Mouse (Mus musculus): ENCODE results near the gene Dpp9. TPM values are rescaled to one million over a fixed set of nuclear protein-coding genes. Genes with fewer than 3 reads are reported as not detected.
A peak's percentile ranks its signal among the peaks of the same experiment; 100 is the strongest.

Dpp9 gene
- polyA plus RNA-seq, 1 experiment from 2014 or later: 22.4 TPM

DNA sequence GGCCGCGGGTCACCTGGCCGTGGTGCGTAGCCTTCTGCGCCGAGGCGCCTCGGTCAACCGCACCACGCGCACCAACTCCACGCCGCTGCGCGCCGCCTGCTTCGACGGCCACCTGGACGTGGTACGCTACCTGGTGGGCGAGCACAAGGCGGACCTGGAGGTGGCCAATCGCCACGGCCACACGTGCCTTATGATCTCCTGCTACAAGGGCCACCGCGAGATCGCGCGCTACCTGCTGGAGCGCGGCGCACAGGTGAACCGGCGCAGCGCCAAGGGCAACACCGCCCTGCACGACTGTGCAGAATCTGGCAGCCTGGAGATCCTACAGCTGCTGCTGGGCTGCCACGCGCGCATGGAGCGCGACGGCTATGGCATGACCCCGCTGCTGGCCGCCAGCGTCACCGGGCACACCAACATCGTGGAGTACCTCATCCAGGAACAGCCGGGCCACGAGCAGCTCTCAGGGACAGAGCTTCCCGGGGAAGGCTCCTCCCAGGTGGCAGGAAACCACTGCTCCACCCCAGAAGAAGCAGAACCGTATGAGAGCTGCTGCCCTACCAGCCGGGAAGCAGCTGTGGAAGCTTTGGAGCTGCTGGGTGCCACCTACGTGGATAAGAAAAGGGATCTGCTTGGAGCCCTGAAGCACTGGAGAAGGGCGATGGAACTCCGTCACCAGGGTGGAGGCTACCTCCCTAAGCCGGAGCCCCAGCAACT lies 38.6 kb upstream of the Dpp9 start:
- WGBS: 8% methylated on average over 58 of the region's 58 CpGs
- peak overlapping the region; percentile 90 for H3K9ac ChIP-seq
- H3K27me3 ChIP-seq (replicated peaks): no peaks in the 10 kb centered on the region; the same call in 1 of the 2 replicates
- H3K4me3 ChIP-seq: peak overlapping the region; percentile 73
- peaks cover 57% of the 10 kb centered on the region for H3K4me1 ChIP-seq
- ATAC-seq (ENCODE audit: extremely low read depth, insufficient number of reproducible peaks, low FRiP score, low TSS enrichment): no peak
- H3K4me2 ChIP-seq: peak overlapping the region; percentile 85
- H3K27ac ChIP-seq (replicated peaks): peak overlapping the region; percentile 86
- H3K9me3 ChIP-seq: no peaks in the 10 kb centered on the region
- peaks cover 44% of the 10 kb centered on the region for H3K36me3 ChIP-seq

- Histone ChIP-seq H3K4me2 (peak within 1 kb of the TSS; percentile 85), H3K36me3 (peaks cover 34% of the 10 kb centered on the region), H3K27ac (replicated peaks) (peak within 1 kb of the TSS; percentile 94), H3K9ac (peak within 1 kb of the TSS; percentile 90), H3K4me1 (peaks cover 49% of the 10 kb centered on the region), H3K9me3 (no peaks in the 10 kb centered on the region), H3K27me3 (replicated peaks) (no peaks in the 10 kb centered on the region; the same call in 1 of the 2 replicates), H3K4me3 (peak within 1 kb of the TSS; percentile 73)
- ATAC-seq (ENCODE audit: extremely low read depth, insufficient number of reproducible peaks, low FRiP score, low TSS enrichment): peak; percentile 87
- 0% methylated on average over 28 of the region's 28 CpGs for WGBS
Measured at GRCm38 (mm10) chr17:56256239-56256881, 37.7 kb upstream of the Dpp9 start, which contains the start of gene Fem1a. TSS of gene Fem1a (plus strand) at chr17:56256810.

DNA sequence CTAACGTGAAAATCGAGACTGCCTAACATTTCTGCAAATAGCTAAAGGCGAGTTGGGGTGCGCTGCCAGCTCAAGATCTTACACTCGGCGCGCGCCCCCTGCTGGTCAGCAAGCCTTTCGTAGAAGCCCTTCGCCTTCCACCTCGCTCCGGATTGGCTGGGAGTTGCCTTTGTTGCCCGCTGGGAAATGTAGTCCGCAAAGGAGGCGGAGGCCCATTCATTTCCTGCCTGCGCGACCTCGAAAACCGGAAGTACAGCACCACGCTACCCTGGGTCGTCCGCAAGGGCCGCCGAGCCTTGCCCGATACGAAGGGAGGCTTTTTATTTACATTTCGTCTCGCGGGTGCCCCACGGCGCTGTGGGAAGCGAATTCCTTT lies 37.1 kb upstream of the Dpp9 start:
- H3K27me3 ChIP-seq (replicated peaks): no peaks in the 10 kb centered on the region; the same call in 1 of the 2 replicates
- H3K36me3 ChIP-seq: peaks cover 30% of the 10 kb centered on the region
- peak overlapping the region; percentile 85 for H3K4me2 ChIP-seq
- H3K9me3 ChIP-seq: no peaks in the 10 kb centered on the region
- under 1% methylated on average over 32 of the region's 32 CpGs for WGBS
- peaks cover 47% of the 10 kb centered on the region for H3K4me1 ChIP-seq
- H3K4me3 ChIP-seq: peak overlapping the region; percentile 73
- peak overlapping the region; percentile 94 for H3K27ac ChIP-seq (replicated peaks)
- ATAC-seq (ENCODE audit: extremely low read depth, insufficient number of reproducible peaks, low FRiP score, low TSS enrichment): peak; percentile 77
- H3K9ac ChIP-seq: peak overlapping the region; percentile 76

GRCm38 (mm10) chr17:56255429-56255828 lies 36.7 kb upstream of the Dpp9 start:
- H3K9ac ChIP-seq: peak overlapping the region; percentile 40; the same call in 1 of the 2 replicates
- H3K4me2 ChIP-seq: peak overlapping the region; percentile 85
- peak overlapping the region; percentile 73; the same call in 1 of the 2 replicates for H3K4me3 ChIP-seq

GRCm38 (mm10) chr17:56254695-56255094 lies 36.0 kb upstream of the Dpp9 start:
- Histone ChIP-seq H3K4me2 (no peak overlapping the region), H3K27me3 (replicated peaks) (no peaks in the 10 kb centered on the region; the same call in 1 of the 2 replicates), H3K4me1 (peaks cover 35% of the 10 kb centered on the region), H3K9me3 (no peaks in the 10 kb centered on the region), H3K4me3 (no peak overlapping the region), H3K36me3 (peaks cover 18% of the 10 kb centered on the region), H3K27ac (replicated peaks) (no peak overlapping the region), H3K9ac (no peak overlapping the region)
- 72% methylated on average over 4 of the region's 4 CpGs for WGBS
- no peak for ATAC-seq (ENCODE audit: extremely low read depth, insufficient number of reproducible peaks, low FRiP score, low TSS enrichment)

More at GRCm38 (mm10) chr17:56255429-56255828, 36.7 kb upstream of the Dpp9 start:
- peaks cover 26% of the 10 kb centered on the region for H3K36me3 ChIP-seq
- H3K27me3 ChIP-seq (replicated peaks): no peaks in the 10 kb centered on the region; the same call in 1 of the 2 replicates
- peaks cover 43% of the 10 kb centered on the region for H3K4me1 ChIP-seq
- H3K27ac ChIP-seq (replicated peaks): peak overlapping the region; percentile 61; the same call in 1 of the 2 replicates
- no peaks in the 10 kb centered on the region for H3K9me3 ChIP-seq
- ATAC-seq (ENCODE audit: extremely low read depth, insufficient number of reproducible peaks, low FRiP score, low TSS enrichment): no peak
- 20% methylated on average over 9 of the region's 9 CpGs for WGBS

DNA sequence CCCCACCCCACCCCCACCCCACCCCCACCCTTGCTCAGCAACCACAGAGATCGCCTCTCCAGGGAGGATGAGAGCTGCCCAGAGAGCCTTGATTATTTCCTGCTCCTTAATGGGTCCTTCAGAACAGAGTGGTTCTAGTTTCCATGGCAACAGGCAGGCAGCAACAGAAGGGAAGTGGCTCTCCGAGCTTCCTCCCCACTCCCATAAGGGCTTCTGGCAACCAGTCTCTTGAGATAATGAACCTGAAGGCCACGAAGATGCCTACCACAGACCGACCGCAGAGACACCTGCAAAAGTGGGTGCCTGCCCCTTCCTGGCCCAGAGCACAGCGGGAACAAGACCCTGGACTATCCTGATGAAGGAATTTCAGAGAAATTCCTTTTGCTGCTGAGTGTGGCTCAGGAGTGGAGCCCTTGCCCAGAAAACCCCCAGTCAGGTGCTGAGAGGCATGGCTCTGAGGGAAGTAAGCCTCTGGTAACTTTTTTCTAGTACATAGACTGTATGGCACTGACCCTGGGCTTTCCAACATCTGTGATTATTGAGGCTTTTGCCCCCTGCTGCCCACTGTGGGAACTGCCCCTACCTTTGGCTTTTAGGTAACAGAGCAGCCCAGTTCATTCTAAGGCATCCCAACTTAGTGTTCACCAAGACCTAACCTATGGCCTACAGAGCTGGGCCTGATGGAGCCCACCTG lies 32.6 kb upstream of the Dpp9 start:
- no peak overlapping the region for H3K4me2 ChIP-seq
- WGBS: 21% methylated on average over 6 of the region's 6 CpGs

GRCm38 (mm10) chr17:56245608-56246007 lies 26.9 kb upstream of the Dpp9 start:
- WGBS: 63% methylated on average over 7 of the region's 7 CpGs

More for the DNA sequence above, 32.6 kb upstream of the Dpp9 start:
- no peaks in the 10 kb centered on the region for H3K9me3 ChIP-seq
- H3K36me3 ChIP-seq: no peaks in the 10 kb centered on the region
- H3K4me3 ChIP-seq: no peak overlapping the region
- peaks cover 9% of the 10 kb centered on the region for H3K27me3 ChIP-seq (replicated peaks)
- H3K9ac ChIP-seq: no peak overlapping the region
- peaks cover 10% of the 10 kb centered on the region for H3K4me1 ChIP-seq
- ATAC-seq (ENCODE audit: extremely low read depth, insufficient number of reproducible peaks, low FRiP score, low TSS enrichment): no peak
- H3K27ac ChIP-seq (replicated peaks): no peak overlapping the region

GRCm38 (mm10) chr17:56241541-56242401 lies 23.1 kb upstream of the Dpp9 start:
- no peaks in the 10 kb centered on the region for H3K36me3 ChIP-seq
- no peak overlapping the region for H3K27ac ChIP-seq (replicated peaks)
- H3K4me2 ChIP-seq: no peak overlapping the region
- no peaks in the 10 kb centered on the region for H3K9me3 ChIP-seq
- no peak overlapping the region for H3K4me3 ChIP-seq
- peaks cover 31% of the 10 kb centered on the region for H3K27me3 ChIP-seq (replicated peaks)
- ATAC-seq (ENCODE audit: extremely low read depth, insufficient number of reproducible peaks, low FRiP score, low TSS enrichment): no peak
- WGBS: 2% methylated on average over 33 of the region's 33 CpGs
- H3K9ac ChIP-seq: no peak overlapping the region
- H3K4me1 ChIP-seq: no peaks in the 10 kb centered on the region

More at GRCm38 (mm10) chr17:56245608-56246007, 26.9 kb upstream of the Dpp9 start:
- Histone ChIP-seq H3K36me3 (no peaks in the 10 kb centered on the region), H3K9me3 (no peaks in the 10 kb centered on the region), H3K4me2 (no peak overlapping the region), H3K27me3 (replicated peaks) (peaks cover 26% of the 10 kb centered on the region), H3K4me1 (no peaks in the 10 kb centered on the region), H3K27ac (replicated peaks) (no peak overlapping the region), H3K4me3 (no peak overlapping the region), H3K9ac (no peak overlapping the region)
- no peak for ATAC-seq (ENCODE audit: extremely low read depth, insufficient number of reproducible peaks, low FRiP score, low TSS enrichment)

- no peak overlapping the region for H3K4me3 ChIP-seq
- peaks cover 27% of the 10 kb centered on the region for H3K27me3 ChIP-seq (replicated peaks)
- H3K9me3 ChIP-seq: no peaks in the 10 kb centered on the region
- H3K36me3 ChIP-seq: no peaks in the 10 kb centered on the region
- H3K4me2 ChIP-seq: no peak overlapping the region
- 0 out of 2 replicates have a peak, but pooled peaks cover 5% of the 10 kb centered on the region for H3K4me1 ChIP-seq
- H3K27ac ChIP-seq (replicated peaks): no peak overlapping the region
- no peak for ATAC-seq (ENCODE audit: extremely low read depth, insufficient number of reproducible peaks, low FRiP score, low TSS enrichment)
- WGBS: 4% methylated on average over 14 of the region's 14 CpGs
- no peak overlapping the region for H3K9ac ChIP-seq
Measured at GRCm38 (mm10) chr17:56233818-56234469, 15.2 kb upstream of the Dpp9 start.

GRCm38 (mm10) chr17:56233389-56233788 lies 14.7 kb upstream of the Dpp9 start:
- no peak overlapping the region for H3K9ac ChIP-seq
- no peak overlapping the region for H3K4me3 ChIP-seq
- H3K4me1 ChIP-seq: 0 out of 2 replicates have a peak, but pooled peaks cover 5% of the 10 kb centered on the region
- H3K27ac ChIP-seq (replicated peaks): no peak overlapping the region
- no peak for ATAC-seq (ENCODE audit: extremely low read depth, insufficient number of reproducible peaks, low FRiP score, low TSS enrichment)
- H3K36me3 ChIP-seq: no peaks in the 10 kb centered on the region
- H3K9me3 ChIP-seq: no peaks in the 10 kb centered on the region
- peaks cover 30% of the 10 kb centered on the region for H3K27me3 ChIP-seq (replicated peaks)
- H3K4me2 ChIP-seq: no peak overlapping the region
- WGBS: 51% methylated on average over 8 of the region's 8 CpGs

Measured in heart, embryonic 13.5 days (tissue).